Mouse (Mus musculus): Measurements from ENCODE around the gene Arl5a. TPM values are rescaled to one million over a fixed set of nuclear protein-coding genes. Genes with fewer than 3 reads are reported as not detected.
A peak's percentile ranks its signal among the peaks of the same experiment; 100 is the strongest.

Arl5a gene
- polyA plus RNA-seq, 1 experiment: 0.35 TPM

DNA sequence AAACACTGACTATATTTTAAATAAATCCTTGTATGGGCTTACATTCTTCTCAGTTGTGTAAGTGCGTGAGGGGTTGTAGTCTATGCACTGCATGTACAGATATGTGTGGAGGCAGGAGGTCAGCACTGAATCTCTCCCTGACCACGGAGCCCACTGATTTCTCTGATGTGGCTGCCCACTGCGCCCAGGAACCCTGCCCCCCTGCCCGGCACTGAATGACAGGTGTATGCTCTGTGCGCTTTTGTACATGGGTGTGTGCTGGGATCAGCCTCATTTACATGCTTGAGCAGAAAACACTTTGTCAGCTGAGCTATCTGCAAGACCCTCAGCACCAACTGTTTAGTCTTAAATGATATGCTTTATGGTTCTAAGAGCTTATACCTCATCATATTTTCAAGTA lies 19.5 kb downstream of the Arl5a start:
- H3K27me3 ChIP-seq (ENCODE audit: control insufficient read depth): no peaks in the 10 kb centered on the region
- no peak overlapping the region for H3K4me3 ChIP-seq (replicated peaks)
- TF ChIP-seq TAL1 (IDR thresholded peaks at IDR 0.05; ENCODE audit: low read length): no peak
- no peak for TF ChIP-seq GATA1 (IDR thresholded peaks at IDR 0.05; ENCODE audit: low read length)
- peaks cover 10% of the 10 kb centered on the region for H3K9me3 ChIP-seq (ENCODE audit: control insufficient read depth, low read length)
- peaks cover 69% of the 10 kb centered on the region for H3K36me3 ChIP-seq (ENCODE audit: control insufficient read depth)
- no peaks in the 10 kb centered on the region for H3K4me1 ChIP-seq (ENCODE audit: control insufficient read depth)

DNA sequence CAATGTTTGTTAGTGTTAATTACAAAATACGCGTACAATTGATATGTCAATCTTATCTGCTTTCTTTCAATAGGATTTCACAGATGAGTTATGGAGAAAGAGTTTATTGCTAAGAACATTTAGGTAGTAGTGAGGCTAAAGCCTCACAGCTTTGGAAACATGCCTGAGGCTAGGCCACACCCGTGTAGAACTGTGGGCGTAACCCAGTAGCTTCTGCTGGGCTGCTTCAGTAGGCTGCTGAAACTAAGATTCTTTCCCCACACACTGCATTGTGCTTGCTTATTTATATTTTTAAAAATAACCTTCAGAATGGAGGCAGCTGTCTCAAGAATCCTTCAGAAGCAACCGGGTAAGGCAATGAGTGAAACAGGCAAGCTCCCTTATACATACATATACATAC lies 30.2 kb downstream of the Arl5a start:
- Histone ChIP-seq H3K9me3 (ENCODE audit: control insufficient read depth, low read length) (no peaks in the 10 kb centered on the region), H3K4me3 (replicated peaks) (no peak overlapping the region), H3K27me3 (ENCODE audit: control insufficient read depth) (no peaks in the 10 kb centered on the region), H3K4me1 (ENCODE audit: control insufficient read depth) (no peaks in the 10 kb centered on the region), H3K36me3 (ENCODE audit: control insufficient read depth) (peaks cover 2% of the 10 kb centered on the region)
- no peak for TF ChIP-seq TAL1 (IDR thresholded peaks at IDR 0.05; ENCODE audit: low read length)
- no peak for TF ChIP-seq GATA1 (IDR thresholded peaks at IDR 0.05; ENCODE audit: low read length)

DNA sequence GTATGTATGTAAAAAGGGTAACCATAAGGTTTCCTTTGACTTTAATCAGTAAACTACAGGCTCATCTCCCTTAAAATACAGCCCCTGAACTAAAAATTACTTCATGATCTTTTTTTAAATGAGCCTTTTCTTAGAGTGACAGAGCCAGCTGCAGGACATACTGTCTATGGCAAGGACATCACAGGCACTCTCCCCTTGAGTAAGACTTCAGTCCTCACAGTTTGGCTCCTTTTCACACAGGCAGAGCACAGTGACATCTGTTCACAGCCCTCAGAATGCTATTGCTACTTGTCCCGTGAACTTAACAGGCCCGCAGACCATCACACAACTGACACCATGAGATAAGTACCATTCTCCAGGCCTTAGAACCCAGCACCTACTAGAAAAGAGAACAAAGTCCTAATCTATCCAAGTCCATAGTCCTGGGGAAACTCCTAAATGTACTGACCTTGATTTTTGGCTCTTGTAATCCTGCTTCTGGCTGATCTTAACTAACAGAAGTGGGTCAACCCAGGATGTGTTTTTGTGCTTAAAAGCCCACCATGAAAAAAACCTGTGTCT lies 34.2 kb downstream of the Arl5a start:
- Histone ChIP-seq H3K4me1 (ENCODE audit: control insufficient read depth) (no peaks in the 10 kb centered on the region), H3K36me3 (ENCODE audit: control insufficient read depth) (no peaks in the 10 kb centered on the region), H3K4me3 (replicated peaks) (no peak overlapping the region), H3K27me3 (ENCODE audit: control insufficient read depth) (no peaks in the 10 kb centered on the region), H3K9me3 (ENCODE audit: control insufficient read depth, low read length) (no peaks in the 10 kb centered on the region)
- TF ChIP-seq GATA1 (IDR thresholded peaks at IDR 0.05; ENCODE audit: low read length) (no peak), TAL1 (IDR thresholded peaks at IDR 0.05; ENCODE audit: low read length) (no peak)

DNA sequence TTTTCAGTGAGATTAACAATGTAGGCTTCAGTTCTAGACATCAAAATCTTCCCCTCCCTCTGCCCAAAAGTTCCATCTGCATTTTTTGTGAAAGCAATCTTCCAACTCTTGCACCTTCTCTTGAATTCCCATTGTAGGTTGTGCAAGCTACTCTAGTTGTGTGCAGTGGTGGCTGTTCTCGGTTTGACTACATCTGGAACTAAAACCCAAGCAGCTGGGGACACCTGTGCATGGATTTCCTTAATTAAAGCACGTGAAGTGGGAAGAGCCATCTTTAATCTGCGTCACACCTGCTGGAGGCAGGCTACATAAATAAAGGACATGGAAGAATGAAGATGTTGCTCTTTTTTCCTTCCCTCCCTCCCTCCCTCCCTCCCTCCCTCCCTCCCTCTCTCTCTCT lies 34.7 kb downstream of the Arl5a start:
- no peaks in the 10 kb centered on the region for H3K4me1 ChIP-seq (ENCODE audit: control insufficient read depth)
- no peaks in the 10 kb centered on the region for H3K27me3 ChIP-seq (ENCODE audit: control insufficient read depth)
- no peaks in the 10 kb centered on the region for H3K9me3 ChIP-seq (ENCODE audit: control insufficient read depth, low read length)
- no peaks in the 10 kb centered on the region for H3K36me3 ChIP-seq (ENCODE audit: control insufficient read depth)
- H3K4me3 ChIP-seq (replicated peaks): no peak overlapping the region
- TF ChIP-seq TAL1 (IDR thresholded peaks at IDR 0.05; ENCODE audit: low read length) (no peak), GATA1 (IDR thresholded peaks at IDR 0.05; ENCODE audit: low read length) (no peak)

DNA sequence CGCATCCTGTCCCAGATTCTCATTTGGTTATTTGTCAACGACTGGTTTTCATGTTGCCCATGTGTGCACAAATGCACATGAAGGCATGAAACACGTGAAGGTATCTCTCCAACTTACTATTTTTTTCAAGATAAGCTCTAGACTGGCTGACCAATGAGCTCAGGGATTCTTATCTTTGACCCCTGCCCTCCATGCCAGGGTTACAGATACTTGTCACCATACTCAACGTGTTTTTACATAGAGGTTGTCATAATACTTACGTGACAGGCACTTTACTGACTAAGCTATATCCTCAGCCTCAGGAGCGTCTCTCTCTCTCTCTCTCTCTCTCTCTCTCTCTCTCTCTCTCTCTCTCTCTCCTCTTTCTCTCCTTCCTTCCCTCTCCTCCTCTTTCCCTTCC lies 38.2 kb downstream of the Arl5a start:
- Histone ChIP-seq H3K4me3 (replicated peaks) (no peak overlapping the region), H3K9me3 (ENCODE audit: control insufficient read depth, low read length) (no peaks in the 10 kb centered on the region), H3K4me1 (ENCODE audit: control insufficient read depth) (no peaks in the 10 kb centered on the region), H3K36me3 (ENCODE audit: control insufficient read depth) (no peaks in the 10 kb centered on the region), H3K27me3 (ENCODE audit: control insufficient read depth) (no peaks in the 10 kb centered on the region)
- TF ChIP-seq GATA1 (IDR thresholded peaks at IDR 0.05; ENCODE audit: low read length): no peak
- no peak for TF ChIP-seq TAL1 (IDR thresholded peaks at IDR 0.05; ENCODE audit: low read length)

DNA sequence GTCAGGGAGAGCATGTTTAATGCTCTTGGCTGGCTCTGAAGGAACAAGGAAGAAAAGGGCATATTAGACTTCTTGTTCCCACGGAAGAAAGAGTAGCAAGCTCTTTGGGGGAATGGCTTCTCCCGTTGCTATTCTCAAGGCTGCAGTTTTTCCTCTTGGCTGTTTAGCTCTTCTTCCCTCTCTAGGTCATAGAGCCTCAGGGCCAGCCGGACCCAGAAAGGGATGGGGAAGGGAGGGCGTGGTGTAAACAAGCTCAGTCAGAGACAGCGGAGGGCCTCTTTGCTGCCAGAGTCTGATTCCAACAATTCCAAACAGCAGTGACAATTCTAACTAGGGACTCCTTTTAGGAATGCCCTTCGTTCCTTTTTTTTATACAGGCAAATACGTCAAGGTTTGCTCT lies 38.7 kb downstream of the Arl5a start:
- Histone ChIP-seq H3K36me3 (ENCODE audit: control insufficient read depth) (no peaks in the 10 kb centered on the region), H3K4me3 (replicated peaks) (no peak overlapping the region), H3K9me3 (ENCODE audit: control insufficient read depth, low read length) (no peaks in the 10 kb centered on the region), H3K4me1 (ENCODE audit: control insufficient read depth) (no peaks in the 10 kb centered on the region), H3K27me3 (ENCODE audit: control insufficient read depth) (no peaks in the 10 kb centered on the region)
- TF ChIP-seq GATA1 (IDR thresholded peaks at IDR 0.05; ENCODE audit: low read length): no peak

DNA sequence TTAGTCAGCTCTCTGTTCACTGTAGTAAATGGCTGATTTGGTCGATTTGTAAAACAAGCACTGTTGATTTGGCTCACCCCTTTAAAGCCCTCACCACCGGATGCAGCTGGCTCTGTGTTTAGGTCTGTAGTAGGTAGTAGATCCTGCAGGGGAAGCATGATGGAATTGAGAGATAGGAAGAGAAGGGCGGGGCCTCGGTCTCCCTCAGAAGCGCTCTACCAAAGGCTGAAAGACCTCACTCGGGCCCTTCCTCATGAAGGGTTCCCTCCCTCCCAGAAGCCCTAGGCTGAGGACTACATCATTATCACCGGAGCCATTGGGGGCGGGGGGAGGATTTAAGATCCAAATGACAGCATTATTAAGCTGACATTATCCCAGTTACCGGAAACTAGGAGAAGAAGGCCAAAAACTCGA lies 45.8 kb downstream of the Arl5a start:
- TF ChIP-seq TAL1 (IDR thresholded peaks at IDR 0.05; ENCODE audit: low read length) (no peak), GATA1 (IDR thresholded peaks at IDR 0.05; ENCODE audit: low read length) (no peak)
- peaks cover 8% of the 10 kb centered on the region for H3K4me1 ChIP-seq (ENCODE audit: control insufficient read depth)
- H3K9me3 ChIP-seq (ENCODE audit: control insufficient read depth, low read length): no peaks in the 10 kb centered on the region
- no peaks in the 10 kb centered on the region for H3K27me3 ChIP-seq (ENCODE audit: control insufficient read depth)
- H3K36me3 ChIP-seq (ENCODE audit: control insufficient read depth): no peaks in the 10 kb centered on the region
- peak overlapping the region; percentile 47 for H3K4me3 ChIP-seq (replicated peaks)

DNA sequence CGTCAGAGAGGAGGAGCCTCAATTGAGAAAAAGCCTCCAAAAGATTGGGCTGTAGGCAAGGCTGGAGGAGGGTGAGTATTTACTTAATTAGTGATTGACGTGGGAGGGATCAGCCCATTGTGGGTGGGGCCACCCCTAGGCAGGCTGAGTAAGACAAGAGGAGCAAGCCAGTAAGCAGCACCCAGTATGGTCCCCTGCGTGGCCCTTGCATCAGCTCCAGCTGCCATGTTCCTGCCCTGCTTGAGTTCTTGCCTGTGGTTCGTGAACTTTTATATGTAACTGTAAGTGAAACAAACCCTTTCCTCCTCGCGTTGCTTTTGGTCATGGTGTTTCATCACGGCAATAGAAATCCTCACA lies 46.3 kb downstream of the Arl5a start, which contains the start of gene Neb:
TSS of gene Neb (minus strand) at position 27 of the 357 bp plus-strand sequence.
- TF ChIP-seq GATA1 (IDR thresholded peaks at IDR 0.05; ENCODE audit: low read length) (no peak), TAL1 (IDR thresholded peaks at IDR 0.05; ENCODE audit: low read length) (no peak)
- Histone ChIP-seq H3K4me1 (ENCODE audit: control insufficient read depth) (peaks cover 8% of the 10 kb centered on the region), H3K9me3 (ENCODE audit: control insufficient read depth, low read length) (no peaks in the 10 kb centered on the region), H3K27me3 (ENCODE audit: control insufficient read depth) (no peaks in the 10 kb centered on the region), H3K4me3 (replicated peaks) (peak within 1 kb of the TSS; percentile 47), H3K36me3 (ENCODE audit: control insufficient read depth) (no peaks in the 10 kb centered on the region)

DNA sequence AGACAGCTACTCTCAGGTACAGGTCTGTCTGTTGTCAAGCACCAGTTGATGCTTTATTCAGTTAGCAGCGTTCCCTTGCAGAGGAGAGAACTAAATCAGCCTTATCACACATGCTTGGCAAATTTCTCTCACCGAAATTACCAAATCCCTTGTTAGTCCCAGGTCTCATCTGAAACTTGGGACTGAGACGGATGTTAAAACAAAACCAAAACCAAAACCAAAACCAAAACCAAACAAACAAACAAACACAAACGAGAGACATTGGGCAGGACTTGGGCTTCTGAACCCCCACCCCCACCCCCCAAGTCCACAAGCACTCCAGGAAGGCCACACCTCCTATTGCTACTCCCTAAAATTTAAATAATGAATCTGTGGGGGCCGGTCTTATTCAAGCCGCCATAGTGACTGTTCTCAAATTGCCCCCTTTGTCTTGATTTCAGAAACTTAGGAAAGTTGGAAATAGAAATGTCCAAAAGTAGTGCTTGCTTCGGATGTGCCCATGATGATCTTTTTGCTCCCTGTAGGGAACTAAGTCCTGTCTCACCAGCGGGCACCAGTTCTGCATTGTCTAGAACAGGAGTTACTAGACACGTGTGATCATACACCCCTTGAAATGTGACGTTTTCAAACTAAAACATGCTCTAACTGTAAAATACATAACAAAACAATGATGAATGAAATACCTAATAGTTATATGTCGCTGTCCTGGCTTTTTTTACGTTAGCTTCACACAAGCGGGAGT lies 46.8 kb downstream of the Arl5a start:
- Histone ChIP-seq H3K9me3 (ENCODE audit: control insufficient read depth, low read length) (no peaks in the 10 kb centered on the region), H3K4me1 (ENCODE audit: control insufficient read depth) (peaks cover 8% of the 10 kb centered on the region), H3K27me3 (ENCODE audit: control insufficient read depth) (no peaks in the 10 kb centered on the region), H3K36me3 (ENCODE audit: control insufficient read depth) (no peaks in the 10 kb centered on the region), H3K4me3 (replicated peaks) (peak overlapping the region; percentile 47)
- TF ChIP-seq TAL1 (IDR thresholded peaks at IDR 0.05; ENCODE audit: low read length) (no peak), GATA1 (IDR thresholded peaks at IDR 0.05; ENCODE audit: low read length) (no peak)

Data from erythroblast, embryonic 14.5 days (primary cell).